Mouse (Mus musculus): ENCODE measurements around the gene Slc6a6.

DNA sequence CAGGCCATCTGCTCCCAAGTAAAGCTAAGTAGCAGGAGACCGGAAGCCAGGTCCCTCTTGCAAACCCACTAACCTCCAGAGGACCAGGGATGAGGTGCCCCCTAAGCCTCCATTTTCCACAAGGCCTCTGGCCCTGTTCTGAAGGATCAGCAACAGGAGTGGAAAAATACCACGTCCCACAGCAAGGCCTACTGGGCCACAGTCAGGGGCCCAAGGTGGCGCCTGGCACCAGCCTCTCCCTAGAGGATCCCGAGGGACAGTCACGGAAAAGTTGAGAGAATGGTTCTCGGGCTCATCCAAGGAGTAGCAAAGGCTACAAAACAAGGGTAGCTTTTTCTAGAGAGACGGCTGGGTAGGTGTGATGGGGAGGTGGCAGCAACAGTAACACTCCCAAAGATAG, 53.6 kb downstream of the Slc6a6 start:
- no peak for TF ChIP-seq POLR2A (IDR thresholded peaks at IDR 0.05; ENCODE audit: borderline replicate concordance, extremely low read depth, low read depth, low read length)
- TF ChIP-seq CTCF (IDR thresholded peaks at IDR 0.05; ENCODE audit: insufficient read depth, low read length) = no peak

Data from lung, adult 2 months (tissue).